In the genomic region with DNA sequence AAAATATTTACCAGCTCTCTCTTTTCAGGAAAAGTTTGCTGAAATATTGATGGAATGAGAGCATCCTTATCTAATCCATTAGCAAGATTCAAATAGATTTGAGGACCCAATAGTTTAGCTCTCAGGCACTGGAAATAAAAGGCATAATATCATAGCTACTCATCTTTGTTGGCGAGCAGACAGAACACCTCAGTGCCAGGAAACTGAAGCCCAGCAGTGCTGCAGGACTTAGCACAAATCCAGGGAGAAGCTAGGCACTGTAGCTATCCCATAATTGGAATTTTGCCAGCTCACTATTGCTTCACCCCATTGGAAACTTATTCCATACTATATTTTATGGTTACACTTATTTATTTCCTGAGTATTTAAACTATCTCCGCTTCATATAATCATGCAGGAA, we compare ENCODE assay signal across 39 mouse cellular contexts. TPM values are rescaled to one million over a fixed set of nuclear protein-coding genes. Genes with fewer than 3 reads are reported as not detected.
"Had no signal": no experiment of that assay in that cellular context is flagged by ENCODE, and none has a peak within 500 bp of the region (broad histone marks: within the 10 kb centered on the region; RNA-seq: fewer than 3 reads in every experiment).

No protein-coding gene starts in this region.

- DNase-seq: left cerebral cortex, postnatal 4 days; liver; liver, embryonic 13.5 days; liver, postnatal 0 days; lung, adult 18-20 months; lung, adult 2 months; lung, postnatal 10 days; lung, postnatal 14 days; lung, postnatal 36 days; lung, postnatal 4 days; midbrain, embryonic 14.5 days had no signal

- H3K4me2 ChIP-seq: limb, embryonic 12.5 days; limb, embryonic 13.5 days; limb, embryonic 15.5 days; liver, embryonic 11.5 days; liver, embryonic 12.5 days; liver, embryonic 13.5 days; liver, embryonic 15.5 days; lung, embryonic 15.5 days; midbrain, embryonic 11.5 days; midbrain, embryonic 12.5 days; midbrain, embryonic 13.5 days; midbrain, embryonic 15.5 days; neural tube, embryonic 12.5 days; neural tube, embryonic 13.5 days had no signal

- H3K36me3 ChIP-seq: limb, embryonic 10.5 days; limb, embryonic 12.5 days; limb, embryonic 13.5 days; limb, embryonic 15.5 days; liver, embryonic 12.5 days; liver, embryonic 13.5 days; liver, embryonic 15.5 days; lung, embryonic 15.5 days; midbrain, embryonic 10.5 days; midbrain, embryonic 12.5 days; midbrain, embryonic 13.5 days; midbrain, embryonic 15.5 days; neural tube, embryonic 12.5 days; neural tube, embryonic 13.5 days had no signal

- H3K9ac ChIP-seq: limb, embryonic 12.5 days; limb, embryonic 13.5 days; limb, embryonic 15.5 days; liver, embryonic 12.5 days; liver, embryonic 13.5 days; liver, embryonic 14.5 days; liver, embryonic 15.5 days; liver, postnatal 0 days; lung, embryonic 15.5 days; midbrain, embryonic 12.5 days; midbrain, embryonic 13.5 days; midbrain, embryonic 15.5 days; neural tube, embryonic 12.5 days; neural tube, embryonic 13.5 days had no signal

- H3K27me3 ChIP-seq: limb, embryonic 12.5 days; limb, embryonic 13.5 days; limb, embryonic 15.5 days; liver, embryonic 12.5 days; liver, embryonic 13.5 days; liver, embryonic 15.5 days; lung, embryonic 15.5 days; megakaryocyte, embryonic 14.5 days; midbrain, embryonic 12.5 days; midbrain, embryonic 13.5 days; midbrain, embryonic 15.5 days; neural tube, embryonic 12.5 days; neural tube, embryonic 13.5 days had no signal

- ATAC-seq: liver, embryonic 12.5 days; liver, postnatal 0 days; lung, postnatal 0 days; midbrain, embryonic 13.5 days; midbrain, embryonic 15.5 days; midbrain, embryonic 16.5 days had no signal

- H3K4me1 ChIP-seq: limb, embryonic 10.5 days; limb, embryonic 12.5 days; limb, embryonic 13.5 days; limb, embryonic 15.5 days; liver, embryonic 12.5 days; liver, embryonic 13.5 days; liver, embryonic 15.5 days; lung, embryonic 15.5 days; megakaryocyte, embryonic 14.5 days; midbrain, embryonic 10.5 days; midbrain, embryonic 12.5 days; midbrain, embryonic 13.5 days; midbrain, embryonic 15.5 days; neural tube, embryonic 12.5 days; neural tube, embryonic 13.5 days had no signal

- H3K9me3 ChIP-seq: limb, embryonic 10.5 days; limb, embryonic 12.5 days; limb, embryonic 13.5 days; limb, embryonic 15.5 days; liver, embryonic 12.5 days; liver, embryonic 13.5 days; liver, embryonic 15.5 days; lung, embryonic 15.5 days; megakaryocyte, embryonic 14.5 days; midbrain, embryonic 10.5 days; midbrain, embryonic 12.5 days; midbrain, embryonic 13.5 days; midbrain, embryonic 15.5 days; neural tube, embryonic 12.5 days; neural tube, embryonic 13.5 days had no signal

- H3K4me3 ChIP-seq: limb, embryonic 10.5 days; limb, embryonic 12.5 days; limb, embryonic 13.5 days; limb, embryonic 15.5 days; liver, embryonic 12.5 days; liver, embryonic 13.5 days; liver, embryonic 15.5 days; lung, embryonic 15.5 days; megakaryocyte, embryonic 14.5 days; midbrain, embryonic 10.5 days; midbrain, embryonic 12.5 days; midbrain, embryonic 13.5 days; midbrain, embryonic 15.5 days; myocyte; neural tube, embryonic 12.5 days; neural tube, embryonic 13.5 days had no signal

- H3K27ac ChIP-seq: limb, embryonic 10.5 days; limb, embryonic 12.5 days; limb, embryonic 13.5 days; limb, embryonic 15.5 days; liver, embryonic 12.5 days; liver, embryonic 13.5 days; liver, embryonic 14.5 days; liver, embryonic 15.5 days; lung, embryonic 15.5 days; macrophage; midbrain, embryonic 10.5 days; midbrain, embryonic 12.5 days; midbrain, embryonic 13.5 days; midbrain, embryonic 15.5 days; neural tube, embryonic 12.5 days; neural tube, embryonic 13.5 days had no signal

RNA-seq across cellular contexts. Expression of gene Olfr220, which starts 13.2 kb away (rescaled TPM):
- polyA plus RNA-seq: limb, embryonic 10.5 days; limb, embryonic 11.5 days; limb, embryonic 12.5 days; limb, embryonic 13.5 days; limb, embryonic 14.5 days; limb, embryonic 15.5 days; liver, adult 2 months; liver, embryonic 11.5 days; liver, embryonic 12.5 days; liver, embryonic 13.5 days; liver, embryonic 14.5 days; liver, embryonic 15.5 days; liver, embryonic 16.5 days; liver, postnatal 0 days; lung, adult 2 months; lung, embryonic 15.5 days; lung, embryonic 16.5 days; lung, postnatal 0 days; macrophage; midbrain, embryonic 10.5 days; midbrain, embryonic 11.5 days; midbrain, embryonic 12.5 days; midbrain, embryonic 13.5 days; midbrain, embryonic 14.5 days; midbrain, embryonic 15.5 days; midbrain, embryonic 16.5 days; midbrain, postnatal 0 days; myocyte; neural tube, embryonic 11.5 days; neural tube, embryonic 12.5 days; neural tube, embryonic 13.5 days had no signal

RNA-seq across cellular contexts. Expression of gene Olfr414, which starts 31.2 kb away (rescaled TPM):
- polyA plus RNA-seq: limb, embryonic 10.5 days; limb, embryonic 11.5 days; limb, embryonic 12.5 days; limb, embryonic 13.5 days; limb, embryonic 14.5 days; limb, embryonic 15.5 days; liver, adult 2 months; liver, embryonic 11.5 days; liver, embryonic 13.5 days; liver, embryonic 15.5 days; liver, embryonic 16.5 days; liver, postnatal 0 days; lung, adult 2 months; lung, embryonic 15.5 days; lung, embryonic 16.5 days; lung, postnatal 0 days; macrophage; midbrain, embryonic 10.5 days; midbrain, embryonic 11.5 days; midbrain, embryonic 12.5 days; midbrain, embryonic 13.5 days; midbrain, embryonic 14.5 days; midbrain, embryonic 15.5 days; midbrain, embryonic 16.5 days; midbrain, postnatal 0 days; myocyte; neural tube, embryonic 11.5 days; neural tube, embryonic 12.5 days; neural tube, embryonic 13.5 days had no signal

RNA-seq across cellular contexts. Expression of gene Fmn2, which starts 46.5 kb away (rescaled TPM):
- polyA plus RNA-seq: liver, embryonic 15.5 days; macrophage; myocyte had no signal
